Mouse (Mus musculus): ENCODE data around the gene Nrf1. TPM values are rescaled to one million over a fixed set of nuclear protein-coding genes. Genes with fewer than 3 reads are reported as not detected.

Nrf1 gene
- polyA plus RNA-seq, 1 experiment: 2.9 TPM

GRCm38 (mm10) chr6:30101773-30102415, 54.1 kb downstream of the Nrf1 start:
- H3K9me3 ChIP-seq (ENCODE audit: control insufficient read depth, low read length): no peaks in the 10 kb centered on the region
- no peak for TF ChIP-seq TAL1 (IDR thresholded peaks at IDR 0.05; ENCODE audit: low read length)
- TF ChIP-seq GATA1 (IDR thresholded peaks at IDR 0.05; ENCODE audit: low read length): 0 out of 2 replicates have a peak, but pooled peaks have one; percentile 5
- no peaks in the 10 kb centered on the region; the same call in 1 of the 2 replicates for H3K4me1 ChIP-seq (ENCODE audit: control insufficient read depth)
- no peak overlapping the region for H3K4me3 ChIP-seq (replicated peaks)
- H3K27me3 ChIP-seq (ENCODE audit: control insufficient read depth): no peaks in the 10 kb centered on the region
- peaks cover 97% of the 10 kb centered on the region for H3K36me3 ChIP-seq (ENCODE audit: control insufficient read depth)

GRCm38 (mm10) chr6:30106091-30106490, 58.3 kb downstream of the Nrf1 start:
- Histone ChIP-seq H3K36me3 (ENCODE audit: control insufficient read depth) (peaks cover 92% of the 10 kb centered on the region), H3K9me3 (ENCODE audit: control insufficient read depth, low read length) (no peaks in the 10 kb centered on the region), H3K27me3 (ENCODE audit: control insufficient read depth) (no peaks in the 10 kb centered on the region), H3K4me1 (ENCODE audit: control insufficient read depth) (no peaks in the 10 kb centered on the region), H3K4me3 (replicated peaks) (no peak overlapping the region)
- TF ChIP-seq GATA1 (IDR thresholded peaks at IDR 0.05; ENCODE audit: low read length) (no peak), TAL1 (IDR thresholded peaks at IDR 0.05; ENCODE audit: low read length) (no peak)

DNA sequence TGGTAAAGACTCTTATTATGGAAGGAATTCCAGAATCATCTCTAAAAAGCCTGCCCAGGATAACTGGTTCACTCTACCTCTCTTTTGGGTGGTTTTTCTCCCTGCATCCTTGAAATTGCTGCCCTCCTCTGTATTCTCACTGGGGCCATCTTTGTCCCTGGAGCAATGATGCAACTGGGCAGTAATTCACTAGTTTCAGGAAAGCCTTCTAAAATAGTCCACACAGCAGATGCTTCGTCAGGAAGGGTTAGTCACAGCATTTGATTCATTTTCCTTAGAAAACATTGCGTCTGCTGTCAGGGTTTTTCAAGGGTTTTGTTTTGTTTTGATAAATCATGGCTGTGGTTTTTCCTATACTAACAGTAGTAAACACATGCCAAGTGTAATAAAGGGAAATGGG, 59.7 kb downstream of the Nrf1 start:
- H3K9me3 ChIP-seq (ENCODE audit: control insufficient read depth, low read length): no peaks in the 10 kb centered on the region
- H3K4me3 ChIP-seq (replicated peaks): no peak overlapping the region
- TF ChIP-seq GATA1 (IDR thresholded peaks at IDR 0.05; ENCODE audit: low read length) (no peak), TAL1 (IDR thresholded peaks at IDR 0.05; ENCODE audit: low read length) (no peak)
- H3K4me1 ChIP-seq (ENCODE audit: control insufficient read depth): no peaks in the 10 kb centered on the region
- H3K27me3 ChIP-seq (ENCODE audit: control insufficient read depth): no peaks in the 10 kb centered on the region
- peaks cover 91% of the 10 kb centered on the region for H3K36me3 ChIP-seq (ENCODE audit: control insufficient read depth)

DNA sequence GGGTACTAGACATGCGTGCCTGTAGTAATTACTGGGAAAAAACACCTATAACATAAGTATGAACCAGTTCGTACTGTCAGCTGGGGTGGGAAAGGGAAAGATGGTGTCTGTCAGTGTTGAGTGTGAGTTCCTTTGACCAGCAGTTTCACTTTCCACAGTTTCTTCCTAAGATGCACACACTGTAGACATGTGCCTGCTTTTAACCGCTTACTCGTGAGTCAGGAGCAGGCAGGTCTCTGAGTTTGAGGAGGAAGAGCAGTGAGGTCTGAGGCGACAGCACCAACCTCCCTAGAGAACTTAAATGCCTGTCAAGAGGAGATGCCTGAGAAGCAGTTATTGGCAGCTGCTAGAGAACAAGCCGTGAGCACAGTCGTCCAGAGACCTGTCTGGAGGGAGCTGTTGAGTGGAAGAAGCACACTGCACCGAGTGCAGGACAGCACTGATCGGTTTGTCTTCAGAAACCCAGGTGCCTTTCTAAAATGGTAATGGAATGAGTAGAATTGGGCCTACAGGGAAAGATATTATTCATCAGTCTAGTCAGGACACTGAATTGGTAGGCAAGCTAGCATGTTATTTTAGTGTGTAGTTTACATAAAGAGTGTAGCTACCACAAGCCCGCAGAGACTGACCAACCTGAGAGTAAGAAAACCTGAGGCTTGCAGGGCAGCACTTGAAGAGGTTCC, 62.2 kb downstream of the Nrf1 start:
- Histone ChIP-seq H3K27me3 (ENCODE audit: control insufficient read depth) (no peaks in the 10 kb centered on the region), H3K4me1 (ENCODE audit: control insufficient read depth) (no peaks in the 10 kb centered on the region), H3K36me3 (ENCODE audit: control insufficient read depth) (peaks cover 88% of the 10 kb centered on the region), H3K4me3 (replicated peaks) (no peak overlapping the region), H3K9me3 (ENCODE audit: control insufficient read depth, low read length) (no peaks in the 10 kb centered on the region)
- TF ChIP-seq TAL1 (IDR thresholded peaks at IDR 0.05; ENCODE audit: low read length): no peak
- TF ChIP-seq GATA1 (IDR thresholded peaks at IDR 0.05; ENCODE audit: low read length): no peak

GRCm38 (mm10) chr6:30112349-30113132, 64.8 kb downstream of the Nrf1 start:
- no peaks in the 10 kb centered on the region for H3K4me1 ChIP-seq (ENCODE audit: control insufficient read depth)
- no peaks in the 10 kb centered on the region for H3K9me3 ChIP-seq (ENCODE audit: control insufficient read depth, low read length)
- H3K36me3 ChIP-seq (ENCODE audit: control insufficient read depth): peaks cover 89% of the 10 kb centered on the region

DNA sequence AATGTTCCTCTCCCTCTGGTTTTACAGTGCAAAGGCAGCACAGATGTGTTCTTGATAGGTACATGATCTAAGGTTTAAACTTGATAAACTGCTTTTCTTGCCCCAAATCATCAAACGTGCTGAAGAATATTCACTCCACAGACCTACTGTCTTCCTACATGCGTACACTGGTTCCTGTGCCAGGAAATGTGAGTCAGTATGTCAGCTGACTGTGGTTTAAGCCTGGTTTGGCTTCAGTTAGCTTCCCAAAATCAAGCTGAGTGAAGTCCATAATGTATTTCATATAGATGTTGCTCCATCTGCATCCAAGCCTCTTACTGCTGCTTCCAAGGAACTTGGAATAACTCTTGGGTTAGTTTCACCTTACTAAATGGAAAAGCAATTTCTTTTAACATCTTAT, 66.3 kb downstream of the Nrf1 start:
- H3K36me3 ChIP-seq (ENCODE audit: control insufficient read depth): peaks cover 91% of the 10 kb centered on the region

More at GRCm38 (mm10) chr6:30112349-30113132, 64.8 kb downstream of the Nrf1 start:
- no peaks in the 10 kb centered on the region for H3K27me3 ChIP-seq (ENCODE audit: control insufficient read depth)
- TF ChIP-seq GATA1 (IDR thresholded peaks at IDR 0.05; ENCODE audit: low read length) (no peak), TAL1 (IDR thresholded peaks at IDR 0.05; ENCODE audit: low read length) (no peak)
- H3K4me3 ChIP-seq (replicated peaks): no peak overlapping the region

GRCm38 (mm10) chr6:30121152-30121551, 73.4 kb downstream of the Nrf1 start:
- H3K4me3 ChIP-seq (replicated peaks): no peak overlapping the region
- peaks cover 91% of the 10 kb centered on the region for H3K36me3 ChIP-seq (ENCODE audit: control insufficient read depth)
- no peak for TF ChIP-seq GATA1 (IDR thresholded peaks at IDR 0.05; ENCODE audit: low read length)
- no peak for TF ChIP-seq TAL1 (IDR thresholded peaks at IDR 0.05; ENCODE audit: low read length)
- H3K9me3 ChIP-seq (ENCODE audit: control insufficient read depth, low read length): no peaks in the 10 kb centered on the region
- H3K27me3 ChIP-seq (ENCODE audit: control insufficient read depth): no peaks in the 10 kb centered on the region
- peaks cover 8% of the 10 kb centered on the region for H3K4me1 ChIP-seq (ENCODE audit: control insufficient read depth)

More for the DNA sequence above, 66.3 kb downstream of the Nrf1 start:
- Histone ChIP-seq H3K27me3 (ENCODE audit: control insufficient read depth) (no peaks in the 10 kb centered on the region), H3K4me1 (ENCODE audit: control insufficient read depth) (no peaks in the 10 kb centered on the region), H3K4me3 (replicated peaks) (no peak overlapping the region), H3K9me3 (ENCODE audit: control insufficient read depth, low read length) (no peaks in the 10 kb centered on the region)
- no peak for TF ChIP-seq TAL1 (IDR thresholded peaks at IDR 0.05; ENCODE audit: low read length)
- TF ChIP-seq GATA1 (IDR thresholded peaks at IDR 0.05; ENCODE audit: low read length): no peak

- no peaks in the 10 kb centered on the region for H3K9me3 ChIP-seq (ENCODE audit: control insufficient read depth, low read length)
- TF ChIP-seq GATA1 (IDR thresholded peaks at IDR 0.05; ENCODE audit: low read length): no peak
- no peak for TF ChIP-seq TAL1 (IDR thresholded peaks at IDR 0.05; ENCODE audit: low read length)
- no peaks in the 10 kb centered on the region for H3K27me3 ChIP-seq (ENCODE audit: control insufficient read depth)
- no peak overlapping the region for H3K4me3 ChIP-seq (replicated peaks)
- peaks cover 8% of the 10 kb centered on the region for H3K4me1 ChIP-seq (ENCODE audit: control insufficient read depth)
- H3K36me3 ChIP-seq (ENCODE audit: control insufficient read depth): peaks cover 91% of the 10 kb centered on the region
Observed at GRCm38 (mm10) chr6:30121600-30121999, 73.8 kb downstream of the Nrf1 start.

GRCm38 (mm10) chr6:30123391-30123790, 75.6 kb downstream of the Nrf1 start:
- Histone ChIP-seq H3K9me3 (ENCODE audit: control insufficient read depth, low read length) (no peaks in the 10 kb centered on the region), H3K4me1 (ENCODE audit: control insufficient read depth) (peaks cover 12% of the 10 kb centered on the region), H3K4me3 (replicated peaks) (no peak overlapping the region), H3K27me3 (ENCODE audit: control insufficient read depth) (no peaks in the 10 kb centered on the region), H3K36me3 (ENCODE audit: control insufficient read depth) (peaks cover 90% of the 10 kb centered on the region)
- TF ChIP-seq GATA1 (IDR thresholded peaks at IDR 0.05; ENCODE audit: low read length) (no peak), TAL1 (IDR thresholded peaks at IDR 0.05; ENCODE audit: low read length) (no peak)

Data from erythroblast, embryonic 14.5 days (primary cell).